Mouse (Mus musculus) lung, postnatal 0 days (tissue): ENCODE results near the gene Ctf1. TPM values are rescaled to one million over a fixed set of nuclear protein-coding genes. Genes with fewer than 3 reads are reported as not detected.

ENCODE experiments used
- ATAC-seq: fragments of 200-750 bp; cut with Nextera tagmentation; 2 replicates; pipeline ENCODE4 v1.8.0; 2017; ENCODE audit warnings: moderate library complexity
- DNase-seq: peaks from one replicate; pipeline ENCODE4 v3.0.0-alpha.2; 2016; ENCODE audit warnings: low spot score
- H3K27ac ChIP-seq: fragments of 300-500 bp; sonication (generic); 2 replicates; pipeline ENCODE4 v1.5.1; 2014; ENCODE audit warnings: antibody characterized with exemption, mild to moderate bottlenecking, low read length, mixed read lengths
- H3K27me3 ChIP-seq: fragments of 300-500 bp; sonication (generic); replicated peaks from 2 replicates; pipeline ENCODE4 v1.6.1; 2014; ENCODE audit warnings: low read length, mixed read lengths; ENCODE audit not compliant: insufficient read depth
- H3K36me3 ChIP-seq: fragments of 300-500 bp; sonication (generic); 2 replicates; pipeline ENCODE4 v1.6.1; 2014; ENCODE audit warnings: low read length, mixed read lengths; ENCODE audit not compliant: insufficient read depth
- H3K4me1 ChIP-seq: fragments of 300-500 bp; sonication (generic); 2 replicates; pipeline ENCODE4 v1.6.1; 2014; ENCODE audit warnings: antibody characterized with exemption, low read depth, low read length, mixed read lengths; ENCODE audit not compliant: insufficient read depth
- H3K4me2 ChIP-seq: fragments of 300-500 bp; sonication (generic); replicated peaks from 2 replicates; pipeline ENCODE4 v1.6.1; 2014; ENCODE audit warnings: low read depth, mild to moderate bottlenecking, low read length, moderate library complexity, mixed read lengths
- H3K4me3 ChIP-seq: fragments of 300-500 bp; sonication (generic); 2 replicates; pipeline ENCODE4 v1.5.1; 2014; ENCODE audit warnings: low read depth, low read length
- H3K9ac ChIP-seq: fragments of 300-500 bp; sonication (generic); replicated peaks from 2 replicates; pipeline ENCODE4 v1.6.1; 2014; ENCODE audit warnings: low read depth, mild to moderate bottlenecking
- H3K9me3 ChIP-seq: fragments of 300-500 bp; sonication (generic); 2 replicates; pipeline ENCODE4 v1.6.1; 2016; ENCODE audit warnings: low read length, mixed read lengths
- CTCF ChIP-seq: IDR thresholded peaks from 2 replicates; pipeline ENCODE4 v1.5.1; 2016; ENCODE audit warnings: antibody characterized with exemption, mild to moderate bottlenecking
- EP300 ChIP-seq: IDR thresholded peaks from 2 replicates; pipeline ENCODE4 v1.6.1; 2016; ENCODE audit warnings: antibody characterized with exemption, mild to moderate bottlenecking, control low read depth
- WGBS: fragments of 180-500 bp; shearing (Covaris S2); extraction: QIAGEN DNeasy Blood & Tissue Kit; methylation state at CpG from one replicate; pipeline ENCODE4 v1.1.7; 2014; 5-methylcytosine and 5-hydroxymethylcytosine counted together
- microRNA counts: library from miRNA; unstranded; fragments of <30 nt; microRNA quantifications from one replicate; lab custom pipeline; 2015
- microRNA-seq: library from miRNA; unstranded; fragments of <30 nt; microRNA quantifications from one replicate; pipeline ENCODE4, GENCODE M21; 2016
- polyA plus RNA-seq: library from polyadenylated mRNA; unstranded; fragments of >200 nt; fragmentation: Nextera tagmentation; extraction: Ambion mirVana; gene quantifications from 2 replicates; pipeline ENCODE4 v1.2.1, GENCODE M21; 2015

The Ctf1 gene
- polyA plus RNA-seq, 1 experiment from 2014 or later: 9.9 TPM

DNA sequence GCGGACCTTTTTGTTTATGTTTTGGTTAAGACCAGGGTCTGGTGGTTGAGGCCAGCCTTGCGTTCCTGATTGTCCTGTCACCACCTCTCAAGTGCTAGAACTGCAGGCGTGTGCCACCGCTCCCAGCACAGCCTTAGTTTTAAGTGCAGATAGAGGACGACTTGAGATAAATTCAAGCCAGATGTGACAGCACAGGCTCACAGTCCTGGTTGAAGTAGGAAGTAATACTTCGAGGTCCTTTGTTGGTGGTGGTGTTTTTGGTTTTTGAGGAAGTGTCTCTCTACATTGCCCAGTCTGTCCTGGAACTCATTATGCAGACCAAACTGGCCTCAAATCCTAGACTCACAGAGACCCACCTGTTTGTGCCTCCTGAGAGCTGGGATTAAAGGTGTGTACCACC lies 47.2 kb downstream of the Ctf1 start:
- H3K36me3 ChIP-seq: no peaks in the 10 kb centered on the region
- H3K4me3 ChIP-seq: no peak overlapping the region
- 42% methylated on average over 6 of the region's 6 CpGs for WGBS
- DNase-seq: peak; percentile 7
- H3K4me2 ChIP-seq: no peak overlapping the region
- no peak for ATAC-seq
- H3K9me3 ChIP-seq: no peaks in the 10 kb centered on the region
- H3K4me1 ChIP-seq: no peaks in the 10 kb centered on the region
- no peak overlapping the region for H3K9ac ChIP-seq
- TF ChIP-seq EP300: no peak
- no peak for TF ChIP-seq CTCF
- H3K27ac ChIP-seq: 0 out of 2 replicates have a peak overlapping the region, but pooled peaks have one; percentile 4
- no peaks in the 10 kb centered on the region for H3K27me3 ChIP-seq

DNA sequence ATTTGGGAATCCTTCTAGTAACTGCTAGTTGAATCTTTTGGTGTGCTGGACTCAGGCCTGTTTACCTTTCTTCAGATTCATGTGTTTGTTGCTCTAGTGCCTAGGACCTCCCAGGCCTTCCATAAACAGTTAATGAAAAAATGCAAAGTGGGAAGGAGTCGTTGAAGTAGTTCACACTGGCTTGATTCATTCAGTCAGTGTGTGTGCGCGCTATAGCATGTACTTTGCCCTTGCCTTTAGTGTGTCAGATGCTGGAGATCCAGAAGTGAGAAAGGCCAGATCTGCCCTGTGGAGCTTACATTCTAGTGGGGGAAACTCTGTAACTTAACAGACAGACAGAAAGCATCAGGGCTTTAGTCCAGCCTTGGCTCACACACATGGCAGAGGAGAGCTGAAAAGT lies 47.9 kb downstream of the Ctf1 start:
- TF ChIP-seq CTCF (no peak), EP300 (no peak)

DNA sequence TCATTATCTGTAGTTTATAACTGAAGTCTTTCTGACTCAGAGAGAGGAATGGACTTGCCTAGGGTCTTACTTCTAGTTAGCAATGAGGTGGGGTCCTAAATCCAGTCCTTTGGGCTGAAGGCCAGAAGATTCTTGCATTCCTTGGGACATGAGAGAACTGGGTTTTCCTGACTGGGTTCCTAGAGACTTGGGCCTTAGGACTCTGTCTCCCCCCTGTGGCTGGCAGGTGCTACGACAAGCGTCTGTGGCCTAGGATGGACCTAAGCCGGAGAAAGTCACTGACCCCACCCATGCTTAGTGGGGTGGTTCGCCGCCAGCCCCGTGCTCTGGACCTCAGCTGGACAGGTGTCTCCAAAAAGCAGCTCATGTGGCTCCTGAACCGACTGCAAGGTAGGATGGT lies 48.5 kb downstream of the Ctf1 start:
- no peaks in the 10 kb centered on the region for H3K9me3 ChIP-seq
- peak; percentile 80 for ATAC-seq
- no peak overlapping the region for H3K4me2 ChIP-seq
- 21% methylated on average over 7 of the region's 7 CpGs for WGBS
- DNase-seq: peak; percentile 90
- TF ChIP-seq EP300 (no peak), CTCF (peak; percentile 97)
- no peaks in the 10 kb centered on the region for H3K4me1 ChIP-seq
- no peaks in the 10 kb centered on the region for H3K27me3 ChIP-seq
- no peak overlapping the region for H3K4me3 ChIP-seq
- H3K36me3 ChIP-seq: no peaks in the 10 kb centered on the region
- no peak overlapping the region for H3K9ac ChIP-seq
- no peak overlapping the region for H3K27ac ChIP-seq

More for the DNA sequence above, 47.9 kb downstream of the Ctf1 start:
- 75% methylated on average over 3 of the region's 3 CpGs for WGBS
- H3K36me3 ChIP-seq: no peaks in the 10 kb centered on the region
- no peak overlapping the region for H3K4me2 ChIP-seq
- no peak overlapping the region for H3K9ac ChIP-seq
- no peaks in the 10 kb centered on the region for H3K4me1 ChIP-seq
- H3K27ac ChIP-seq: no peak overlapping the region
- H3K9me3 ChIP-seq: no peaks in the 10 kb centered on the region
- no peak overlapping the region for H3K4me3 ChIP-seq
- DNase-seq (no peak), ATAC-seq (no peak)
- H3K27me3 ChIP-seq: no peaks in the 10 kb centered on the region

DNA sequence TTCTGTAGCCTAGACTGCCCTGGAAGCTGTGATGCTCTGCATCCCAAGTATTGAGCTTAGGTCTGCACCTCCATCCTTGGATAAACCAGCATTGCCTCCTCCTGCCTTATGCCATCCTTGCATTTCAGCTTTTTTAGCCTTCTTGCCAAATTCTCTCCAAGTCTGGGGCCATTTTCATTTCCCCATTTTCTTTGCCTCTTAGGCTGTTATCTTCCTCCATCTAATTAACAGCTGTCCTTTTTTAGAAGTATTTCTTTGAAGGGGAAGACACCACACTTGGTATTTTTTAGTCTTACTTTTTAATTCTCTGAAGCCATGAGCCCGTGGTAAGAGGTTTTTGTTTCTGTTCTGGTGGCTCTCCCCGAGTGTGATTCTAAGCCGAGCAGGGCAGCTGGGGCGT lies 51.1 kb downstream of the Ctf1 start:
- no peaks in the 10 kb centered on the region for H3K9me3 ChIP-seq
- WGBS: 89% methylated on average over 4 of the region's 4 CpGs
- DNase-seq: no peak
- no peaks in the 10 kb centered on the region for H3K36me3 ChIP-seq
- no peak overlapping the region for H3K4me2 ChIP-seq
- H3K27me3 ChIP-seq: no peaks in the 10 kb centered on the region
- no peak overlapping the region for H3K27ac ChIP-seq
- no peak for ATAC-seq
- no peak overlapping the region for H3K9ac ChIP-seq
- H3K4me3 ChIP-seq: no peak overlapping the region
- TF ChIP-seq EP300: no peak
- no peak for TF ChIP-seq CTCF
- no peaks in the 10 kb centered on the region for H3K4me1 ChIP-seq

DNA sequence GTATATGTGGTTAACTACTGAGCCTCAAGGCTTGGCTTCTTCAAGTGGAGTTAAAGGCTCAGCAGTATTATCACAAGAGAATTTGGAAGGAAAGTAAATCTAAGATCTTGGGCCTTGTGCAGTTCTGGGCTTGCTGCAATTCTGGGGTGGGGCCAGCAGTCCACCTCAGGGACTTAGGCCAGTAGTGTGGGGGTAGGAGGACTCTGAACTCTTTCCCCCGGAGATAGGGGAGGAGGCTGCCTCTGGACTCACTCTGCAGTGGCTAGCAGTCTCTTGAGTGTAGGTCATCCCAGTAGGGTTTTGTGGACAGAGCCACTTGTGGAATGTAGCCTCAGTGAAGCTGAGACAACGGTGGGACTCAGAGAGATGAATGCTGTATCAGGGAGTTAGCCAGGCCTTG lies 53.2 kb downstream of the Ctf1 start:
- H3K9me3 ChIP-seq: no peaks in the 10 kb centered on the region
- H3K4me3 ChIP-seq: no peak overlapping the region
- no peak for ATAC-seq
- 77% methylated on average over 2 of the region's 2 CpGs for WGBS
- no peaks in the 10 kb centered on the region for H3K27me3 ChIP-seq
- DNase-seq: no peak
- TF ChIP-seq EP300 (no peak), CTCF (no peak)
- H3K4me2 ChIP-seq: no peak overlapping the region
- H3K9ac ChIP-seq: no peak overlapping the region
- no peaks in the 10 kb centered on the region for H3K36me3 ChIP-seq
- H3K27ac ChIP-seq: no peak overlapping the region
- peaks cover 3% of the 10 kb centered on the region for H3K4me1 ChIP-seq

DNA sequence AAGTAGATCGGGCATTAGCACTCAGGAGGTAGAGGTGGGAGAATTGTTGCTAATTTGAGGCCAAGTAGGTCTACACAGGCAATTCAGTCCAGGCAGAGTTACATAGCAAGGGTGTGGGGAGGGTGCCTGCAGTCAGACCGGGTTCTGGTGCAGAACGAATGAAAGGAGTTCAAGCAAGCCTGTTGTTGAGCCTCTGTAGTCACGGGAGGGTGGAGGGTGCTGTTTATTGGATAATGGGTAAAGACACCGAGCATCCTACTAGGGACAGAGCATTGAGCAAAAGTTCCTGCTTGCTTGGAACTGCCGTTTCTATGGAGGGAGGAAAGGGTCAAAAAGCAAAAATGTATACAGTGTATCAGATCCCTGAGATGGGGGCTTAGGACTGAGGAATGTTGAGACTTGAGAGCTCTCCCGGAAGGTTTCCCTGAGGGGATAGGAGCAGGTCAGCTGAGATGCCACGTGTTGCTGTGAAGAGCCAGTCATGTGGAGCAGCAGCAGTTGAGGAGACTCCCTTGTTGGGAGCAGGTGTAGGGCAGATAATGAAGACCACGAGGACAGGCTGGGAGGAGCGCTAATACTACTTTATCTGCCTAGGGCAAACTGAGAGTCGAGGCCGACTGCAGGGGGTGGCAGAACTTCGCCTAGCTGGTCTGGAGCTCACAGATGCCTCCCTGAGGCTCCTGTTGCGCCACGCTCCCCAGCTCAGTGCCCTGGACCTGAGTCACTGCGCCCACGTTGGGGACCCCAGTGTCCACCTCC lies 54.5 kb downstream of the Ctf1 start:
- Histone ChIP-seq H3K9ac (no peak overlapping the region), H3K4me3 (no peak overlapping the region), H3K4me1 (peaks cover 10% of the 10 kb centered on the region), H3K27me3 (no peaks in the 10 kb centered on the region), H3K4me2 (no peak overlapping the region), H3K27ac (no peak overlapping the region), H3K36me3 (no peaks in the 10 kb centered on the region), H3K9me3 (no peaks in the 10 kb centered on the region)
- WGBS: 74% methylated on average over 17 of the region's 17 CpGs
- TF ChIP-seq EP300: no peak
- TF ChIP-seq CTCF: no peak
- ATAC-seq (no peak), DNase-seq (no peak)

MicroRNAs encoded within 50 kb of the gene (microRNA counts, 519-probe panel; counts per million panel counts)
- not detected for microRNA mmu-miR-762 (lab: Ali Mortazavi, UCI)

Small RNAs within 50 kb of the gene (microRNA-seq; reads per million reads assigned to microRNA genes)
- gene Mir762: not detected

Other genes starting within 250 kb of the Ctf1 start
- gene Fbrs, start 233.5 kb upstream of the Ctf1 start, polyA plus RNA-seq: 9.9 and 11.1 TPM in 2 replicates
- gene Srcap, start 200.8 kb upstream of the Ctf1 start, polyA plus RNA-seq: 19.2 and 19.3 TPM in 2 replicates
- gene Gm42715, start 193.2 kb upstream of the Ctf1 start, polyA plus RNA-seq: 9.3 and 10.3 TPM in 2 replicates
- gene Tmem265, start 151.3 kb upstream of the Ctf1 start, polyA plus RNA-seq: 5.4 and 6.1 TPM in 2 replicates
- 31.7 and 34.4 TPM in 2 replicates for gene Phkg2, start 139.4 kb upstream of the Ctf1 start, polyA plus RNA-seq
- 28.8 and 29.5 TPM in 2 replicates for gene Ccdc189, start 124.1 kb upstream of the Ctf1 start, polyA plus RNA-seq
- 25.9 and 27.1 TPM in 2 replicates for gene Rnf40, start 124.0 kb upstream of the Ctf1 start, polyA plus RNA-seq
- 5.2 and 6.0 TPM in 2 replicates for gene Zfp629, start 96.9 kb upstream of the Ctf1 start, polyA plus RNA-seq
- gene Bcl7c, start 3.8 kb upstream of the Ctf1 start, polyA plus RNA-seq: 34.1 TPM in 2 replicates
- 0.07 and 0.08 TPM in 2 replicates for gene Ctf2, start 19.4 kb downstream of the Ctf1 start, polyA plus RNA-seq
- gene Fbxl19, start 31.8 kb downstream of the Ctf1 start, polyA plus RNA-seq: 1.6 TPM in 2 replicates
- gene Orai3, start 57.1 kb downstream of the Ctf1 start, polyA plus RNA-seq: 38.5 and 42.8 TPM in 2 replicates
- 10.5 and 11.0 TPM in 2 replicates for gene Setd1a, start 63.9 kb downstream of the Ctf1 start, polyA plus RNA-seq
- gene Gm49388, start 72.9 kb downstream of the Ctf1 start, polyA plus RNA-seq: not detected in 2 replicates
- 52.8 and 55.8 TPM in 2 replicates for gene Hsd3b7, start 87.9 kb downstream of the Ctf1 start, polyA plus RNA-seq
- 41.3 and 49.2 TPM in 2 replicates for gene Stx4a, start 111.6 kb downstream of the Ctf1 start, polyA plus RNA-seq
- 0.74 and 0.94 TPM in 2 replicates for gene Stx1b, start 111.8 kb downstream of the Ctf1 start, polyA plus RNA-seq
- 6.3 and 6.8 TPM in 2 replicates for gene Zfp646, start 163.5 kb downstream of the Ctf1 start, polyA plus RNA-seq
- 9.4 and 10.0 TPM in 2 replicates for gene Zfp668, start 164.1 kb downstream of the Ctf1 start, polyA plus RNA-seq
- 0.56 and 0.76 TPM in 2 replicates for gene Prss53, start 178.2 kb downstream of the Ctf1 start, polyA plus RNA-seq
- gene Gm21974, start 182.7 kb downstream of the Ctf1 start, polyA plus RNA-seq: not detected in 2 replicates
- 134 TPM in 2 replicates for gene Vkorc1, start 182.9 kb downstream of the Ctf1 start, polyA plus RNA-seq
- 74.4 and 81.2 TPM in 2 replicates for gene Bckdk, start 191.3 kb downstream of the Ctf1 start, polyA plus RNA-seq
- gene Kat8, start 199.8 kb downstream of the Ctf1 start, polyA plus RNA-seq: 21.1 TPM in 2 replicates
- gene Prss8, start 217.4 kb downstream of the Ctf1 start, polyA plus RNA-seq: 141 and 152 TPM in 2 replicates
- gene Prss36, start 234.0 kb downstream of the Ctf1 start, polyA plus RNA-seq: 9.2 and 10.0 TPM in 2 replicates